Mouse (Mus musculus) liver, embryonic 14.5 days (tissue): Measurements from ENCODE around the gene Pafah1b2.

Source experiments
- CTCF ChIP-seq: IDR thresholded peaks from 2 replicates; pipeline ENCODE4 v1.5.1; 2016; ENCODE audit warnings: antibody characterized with exemption, low read depth, control low read depth
- EP300 ChIP-seq: IDR thresholded peaks from 2 replicates; pipeline ENCODE4 v1.6.1; 2016; ENCODE audit warnings: antibody characterized with exemption, low read depth

DNA sequence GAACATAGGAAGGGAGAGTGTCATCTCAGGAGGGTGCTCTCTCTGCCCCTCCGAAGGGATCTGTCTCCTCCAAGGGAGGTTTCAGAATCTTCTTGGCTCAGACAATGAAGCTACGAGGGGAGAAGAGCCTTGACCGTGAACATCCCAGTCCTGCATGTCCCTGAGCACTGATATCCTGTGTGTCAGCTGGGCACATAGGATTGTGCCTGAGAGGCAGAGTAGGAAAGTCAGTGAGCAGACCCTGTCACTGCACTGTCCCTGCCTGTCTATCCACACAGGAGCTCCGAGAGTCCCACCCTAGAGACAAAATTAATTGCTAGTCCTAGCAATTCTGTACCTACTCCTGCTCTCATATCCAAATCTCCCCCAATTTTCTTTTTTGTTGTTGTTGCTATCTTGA, 60.4 kb downstream of the Pafah1b2 start:
- TF ChIP-seq CTCF (no peak), EP300 (no peak)
